Comparison of ENCODE assay signal across 8 mouse cellular contexts in genomic region chr19:21510116-21510515, GRCm38 (mm10). TPM values are rescaled to one million over a fixed set of nuclear protein-coding genes. Genes with fewer than 3 reads are reported as not detected.
DNase-seq lines count a peak whose midpoint lies in the region; ATAC-seq and TF ChIP-seq lines count a peak whose summit lies in the region.

No protein-coding gene starts in this region.

- no peaks in the 10 kb centered on the region for H3K9me3 ChIP-seq in forebrain, embryonic 15.5 days
- H3K9me3 ChIP-seq in forebrain, embryonic 16.5 days (ENCODE audit: control insufficient read depth, low read length), result no peaks in the 10 kb centered on the region

- no peaks in the 10 kb centered on the region for H3K36me3 ChIP-seq in forebrain, embryonic 15.5 days
- H3K36me3 ChIP-seq in forebrain, embryonic 16.5 days (ENCODE audit: control insufficient read depth, insufficient read depth), result no peaks in the 10 kb centered on the region
- no peaks in the 10 kb centered on the region for H3K36me3 ChIP-seq in spleen, adult 2 months (ENCODE audit: control insufficient read depth, insufficient read depth, low read length)

- no peak overlapping the region for H3K4me3 ChIP-seq in forebrain, embryonic 15.5 days
- H3K4me3 ChIP-seq in forebrain, embryonic 16.5 days (replicated peaks; ENCODE audit: low read length), result no peak overlapping the region
- no peak overlapping the region for H3K4me3 ChIP-seq in gastrocnemius, adult 2 months
- no peak overlapping the region for H3K4me3 ChIP-seq in spleen, adult 2 months (ENCODE audit: extremely low read depth, insufficient read depth, insufficient read length)

- no peaks in the 10 kb centered on the region for H3K4me1 ChIP-seq in forebrain, embryonic 15.5 days
- no peaks in the 10 kb centered on the region for H3K4me1 ChIP-seq in forebrain, embryonic 16.5 days (replicated peaks; ENCODE audit: control insufficient read depth, insufficient read depth, low read length)
- no peaks in the 10 kb centered on the region for H3K4me1 ChIP-seq in spleen, adult 2 months (ENCODE audit: control insufficient read depth, insufficient read depth, insufficient read length)

- no peak overlapping the region for H3K27ac ChIP-seq in forebrain, embryonic 15.5 days (replicated peaks)
- no peak overlapping the region for H3K27ac ChIP-seq in forebrain, embryonic 16.5 days (ENCODE audit: low read length)
- H3K27ac ChIP-seq in gastrocnemius, adult 2 months, result no peak overlapping the region
- no peak overlapping the region for H3K27ac ChIP-seq in spleen, adult 2 months (ENCODE audit: insufficient read depth, low read length)

- peak; percentile 68; the same call in 1 of the 2 replicates for ATAC-seq in forebrain, embryonic 15.5 days (replicated peaks)
- ATAC-seq in forebrain, embryonic 16.5 days, result no peak; the same call in 1 of the 2 replicates

- WGBS in forebrain, embryonic 15.5 days, result 59% methylated on average over 3 of the region's 3 CpGs
- WGBS in forebrain, embryonic 16.5 days, result 55% methylated on average over 3 of the region's 3 CpGs
- WGBS in large intestine, adult 2 months, result 31% methylated on average over 3 of the region's 3 CpGs
- WGBS in spleen, adult 2 months, result 50% methylated on average over 3 of the region's 3 CpGs

- no peak for TF ChIP-seq POLR2A in spleen, adult 2 months (IDR thresholded peaks at IDR 0.05; ENCODE audit: low read depth, low read length)

- peak; percentile 26 for DNase-seq in ovary, postnatal 14 days (ENCODE audit: low spot score)
- no peak for DNase-seq in ovary, postnatal 10 days (ENCODE audit: low spot score)
- DNase-seq in c-Kit-positive CD71-negative TER-119-negative erythroid progenitor cells, embryonic 14.5 days (ENCODE audit: low read depth), result peak; percentile 12
- DNase-seq in gastrocnemius, adult 2 months, result peak; percentile 51
- DNase-seq in large intestine, adult 2 months (ENCODE audit: low read depth, low spot score), result peak; percentile 46
- DNase-seq in spleen, adult 2 months (ENCODE audit: low read depth in 1 of 2, low spot score in 2 of 2), result peak; percentile 2 to 18

- no peaks in the 10 kb centered on the region for H3K27me3 ChIP-seq in forebrain, embryonic 15.5 days
- H3K27me3 ChIP-seq in forebrain, embryonic 16.5 days (replicated peaks; ENCODE audit: control insufficient read depth, insufficient read depth, low read length), result no peaks in the 10 kb centered on the region
- H3K27me3 ChIP-seq in spleen, adult 2 months (ENCODE audit: control insufficient read depth, insufficient read depth, low read length), result no peaks in the 10 kb centered on the region

- no peak overlapping the region for H3K4me2 ChIP-seq in forebrain, embryonic 15.5 days (replicated peaks)
- no peak overlapping the region for H3K4me2 ChIP-seq in forebrain, embryonic 16.5 days (ENCODE audit: low read length)

- no peak overlapping the region for H3K9ac ChIP-seq in forebrain, embryonic 15.5 days (replicated peaks)
- H3K9ac ChIP-seq in forebrain, embryonic 16.5 days (replicated peaks; ENCODE audit: low read depth, low read length), result no peak overlapping the region

- intact Hi-C loops in gastrocnemius, adult 2 months (cut with DNase I), result loop anchor here (1.0 kb wide), 1 partner anchor 137 kb away; no protein-coding TSS in a partner anchor

- peak; percentile 75 for TF ChIP-seq CTCF in gastrocnemius, adult 2 months (IDR thresholded peaks at IDR 0.05)
- peak; percentile 23; the same call in 1 of the 2 replicates for TF ChIP-seq CTCF in spleen, adult 2 months (IDR thresholded peaks at IDR 0.05; ENCODE audit: extremely low read depth, insufficient read depth, insufficient read length, insufficient replicate concordance)

RNA-seq across cellular contexts. Expression of gene Gda, which starts 36.9 kb away (rescaled TPM):
- 2.1 and 2.7 TPM in 2 replicates for polyA plus RNA-seq in forebrain, embryonic 15.5 days (2015; fragmentation: Nextera tagmentation; extraction: Ambion mirVana)
- 2.9 and 4.4 TPM in 2 replicates for polyA plus RNA-seq in forebrain, embryonic 16.5 days (2015; fragmentation: Nextera tagmentation; extraction: Ambion mirVana)
- 1 to 10 TPM; 7.4 to 7.8 TPM for total RNA-seq in gastrocnemius, adult 2 months (2021)
- 24.8 and 75.7 TPM in 2 replicates for polyA plus RNA-seq in large intestine, adult 2 months (2012; rRNA removed)
- 6.4 and 10.9 TPM in 2 replicates for polyA plus RNA-seq in spleen, adult 2 months (2012; rRNA removed)
